Mouse (Mus musculus) heart, adult 9 months (tissue): ENCODE results near the gene Epyc.

Source experiments
- DNase-seq, 2 experiments: peaks; one replicate each; pipeline ENCODE4 v3.0.0; 2022; ENCODE audit warnings: low spot score in 2 of 2

Epyc gene

DNA sequence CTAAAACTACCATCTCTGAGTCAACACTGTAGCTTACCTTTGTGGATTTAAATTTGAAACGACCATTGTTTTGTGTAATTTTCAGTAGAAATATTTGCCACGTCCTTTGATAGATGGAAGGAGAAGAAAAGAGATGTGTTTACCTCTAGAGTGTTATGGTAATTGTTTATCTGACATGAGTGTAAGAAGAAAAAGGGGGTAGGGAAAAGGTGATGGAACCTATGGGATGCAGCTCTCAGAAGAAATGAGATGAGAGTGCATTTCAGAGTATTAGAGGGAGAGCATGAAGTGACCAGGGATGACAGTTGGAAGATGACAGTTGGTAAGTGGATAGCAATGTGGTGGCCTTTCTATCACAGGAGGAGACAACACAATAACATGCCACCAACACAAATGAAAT lies at the start of gene Epyc:
TSS of gene Epyc (plus strand) at position 301 of the 400 bp plus-strand sequence.
- no peak for DNase-seq

- no peak for DNase-seq
Observed at GRCm38 (mm10) chr10:97595680-97596079, 48.2 kb upstream of the Epyc start.

GRCm38 (mm10) chr10:97601744-97602143 lies 42.1 kb upstream of the Epyc start:
- no peak for DNase-seq

GRCm38 (mm10) chr10:97603256-97603655 lies 40.6 kb upstream of the Epyc start:
- DNase-seq, result no peak

DNA sequence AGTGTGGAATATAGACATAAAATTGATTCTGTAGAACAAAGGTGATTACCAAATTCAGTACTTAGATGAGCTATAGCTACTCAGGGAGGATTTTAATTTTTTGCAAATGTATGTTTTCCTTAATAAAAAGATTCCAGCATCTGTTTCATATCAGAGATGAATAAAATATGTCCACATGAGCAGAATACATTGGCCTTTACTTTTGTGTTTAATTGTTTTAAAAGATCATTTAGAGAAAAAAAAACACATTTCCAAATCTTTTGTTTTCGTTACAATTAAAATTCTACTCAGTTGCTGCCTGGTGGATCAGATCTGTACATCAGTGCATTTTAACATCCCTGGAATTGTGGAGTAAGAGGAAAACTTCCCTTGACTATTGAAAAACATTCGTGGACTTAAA lies 37.3 kb upstream of the Epyc start, which contains the start of gene Kera:
TSS of gene Kera (plus strand) at position 301 of the 400 bp plus-strand sequence.
- DNase-seq, result no peak

- DNase-seq, result no peak
Observed at GRCm38 (mm10) chr10:97622328-97622727, 21.5 kb upstream of the Epyc start.

- DNase-seq, result no peak
Observed at GRCm38 (mm10) chr10:97624381-97624780, 19.5 kb upstream of the Epyc start.

- no peak for DNase-seq
Observed at GRCm38 (mm10) chr10:97625116-97625515, 18.8 kb upstream of the Epyc start.

DNA sequence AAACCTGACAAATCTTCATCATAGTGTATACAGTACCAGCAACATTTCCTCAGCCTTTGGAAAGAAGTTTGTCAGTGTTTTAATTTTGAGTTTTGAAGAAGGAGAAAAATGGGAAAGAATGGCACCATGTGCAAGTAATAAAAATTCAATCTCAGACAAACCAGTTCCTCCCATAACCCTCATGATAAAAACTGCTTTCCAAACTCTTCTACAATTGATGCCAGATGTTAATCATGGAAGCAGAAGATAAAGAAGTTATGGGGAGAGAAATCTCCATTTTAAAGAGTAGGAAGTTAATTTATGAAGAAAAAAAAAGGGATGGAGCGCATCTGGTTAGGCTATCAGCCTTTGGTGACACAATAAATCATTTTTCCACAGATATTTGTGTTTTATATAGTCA lies 17.3 kb upstream of the Epyc start:
- DNase-seq, result no peak

DNA sequence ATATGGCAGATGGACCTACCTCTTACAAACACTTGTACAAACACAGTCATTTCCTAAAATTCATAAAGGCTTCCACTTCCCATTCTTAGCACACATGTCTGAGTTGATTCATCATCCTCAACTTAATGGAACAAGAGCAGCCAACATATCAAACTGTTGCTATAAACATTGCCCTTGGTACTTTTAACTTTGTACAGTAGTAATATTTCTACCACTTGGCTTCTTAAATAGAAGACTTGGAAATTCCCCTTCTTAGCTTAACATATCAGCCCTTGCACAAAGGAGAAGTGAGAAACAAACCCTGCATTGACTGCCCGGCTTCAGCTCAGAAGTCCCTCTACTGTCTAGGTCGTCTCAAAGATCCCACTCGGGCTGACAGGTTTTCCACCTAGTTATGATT lies 12.8 kb upstream of the Epyc start:
- DNase-seq, result no peak

- DNase-seq, result no peak
Observed at GRCm38 (mm10) chr10:97641926-97642325, 1.9 kb upstream of the Epyc start.

DNA sequence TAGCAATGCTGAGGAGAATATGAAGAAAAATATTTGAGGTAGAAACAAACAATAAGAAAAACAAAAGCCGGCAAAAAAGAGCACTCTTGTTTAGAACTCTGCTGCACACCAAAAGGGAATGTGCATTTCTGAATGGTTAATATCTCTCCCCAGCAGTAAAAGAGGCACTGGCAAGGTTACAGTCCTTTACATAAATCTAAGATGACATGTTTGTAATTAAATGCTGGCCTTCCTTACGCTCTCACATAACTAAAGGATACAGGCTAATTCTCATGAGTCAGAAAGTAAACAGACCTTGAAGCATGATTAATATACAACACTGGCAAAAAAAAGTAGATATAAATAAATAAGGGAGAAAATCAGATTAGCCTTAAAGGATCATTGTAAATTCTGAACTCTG lies 6.5 kb downstream of the Epyc start:
- no peak for DNase-seq

GRCm38 (mm10) chr10:97659489-97659888 lies 15.6 kb downstream of the Epyc start:
- no peak for DNase-seq

GRCm38 (mm10) chr10:97668656-97669055 lies 24.8 kb downstream of the Epyc start:
- DNase-seq, result peak; percentile 4 to 10

DNA sequence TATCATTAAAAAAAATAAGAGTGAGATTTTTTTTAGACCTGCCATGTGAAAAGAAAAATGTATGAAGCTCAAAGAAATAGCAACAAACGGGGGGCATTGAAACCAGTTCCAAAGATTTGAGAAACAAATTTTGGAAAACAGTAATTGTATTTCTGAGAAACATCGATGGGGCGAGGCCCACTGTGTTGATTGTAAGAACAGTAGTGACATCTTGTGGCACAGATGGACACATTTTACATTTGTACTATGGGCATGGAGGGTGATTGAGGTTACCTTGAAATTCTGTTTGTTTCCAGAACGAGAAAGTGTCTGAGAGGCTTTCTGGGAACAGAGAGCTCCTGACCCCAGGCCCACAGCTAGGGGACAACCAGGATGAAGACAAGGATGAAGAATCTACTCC lies 26.3 kb downstream of the Epyc start:
- DNase-seq, result peak; percentile 30 to 46

DNA sequence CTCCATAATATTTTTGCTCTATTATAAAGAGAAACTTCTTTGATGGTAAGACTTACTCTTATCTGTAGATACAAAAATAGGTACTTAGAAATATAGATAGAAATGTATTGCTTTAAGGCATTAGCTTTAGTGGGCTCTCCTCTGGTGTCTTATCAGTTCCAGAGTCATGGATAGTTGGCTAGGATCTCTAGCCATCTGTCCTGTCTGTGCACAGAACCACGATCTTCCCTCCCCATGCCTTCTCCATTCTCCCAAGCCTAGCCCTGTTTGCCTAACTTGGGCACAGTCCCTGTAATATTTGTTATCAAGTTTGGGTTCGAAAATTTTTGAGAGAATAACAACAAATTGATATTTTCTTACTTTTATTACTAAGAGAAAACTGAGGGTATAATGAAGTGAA lies 29.4 kb downstream of the Epyc start:
- DNase-seq, result no peak

DNA sequence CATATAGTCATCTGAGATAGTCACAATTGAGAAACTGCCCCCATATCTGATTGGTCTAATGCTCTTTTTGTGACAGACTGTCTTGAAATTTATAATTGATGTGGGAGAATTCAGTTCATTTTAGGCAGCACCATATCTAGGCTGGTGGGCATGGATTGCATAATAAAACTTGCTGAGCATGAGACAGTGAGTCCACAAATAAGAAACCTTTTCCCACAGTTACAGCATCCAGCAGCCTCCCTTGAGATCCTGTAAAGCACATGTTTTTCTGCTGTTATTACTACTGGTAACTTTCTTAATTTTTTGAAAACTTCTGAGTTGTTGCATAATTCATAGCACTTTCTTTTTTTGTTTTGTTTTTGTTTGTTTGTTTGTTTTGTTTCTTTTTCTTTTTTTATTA lies 39.1 kb downstream of the Epyc start:
- peak; percentile 27 to 34 for DNase-seq

DNA sequence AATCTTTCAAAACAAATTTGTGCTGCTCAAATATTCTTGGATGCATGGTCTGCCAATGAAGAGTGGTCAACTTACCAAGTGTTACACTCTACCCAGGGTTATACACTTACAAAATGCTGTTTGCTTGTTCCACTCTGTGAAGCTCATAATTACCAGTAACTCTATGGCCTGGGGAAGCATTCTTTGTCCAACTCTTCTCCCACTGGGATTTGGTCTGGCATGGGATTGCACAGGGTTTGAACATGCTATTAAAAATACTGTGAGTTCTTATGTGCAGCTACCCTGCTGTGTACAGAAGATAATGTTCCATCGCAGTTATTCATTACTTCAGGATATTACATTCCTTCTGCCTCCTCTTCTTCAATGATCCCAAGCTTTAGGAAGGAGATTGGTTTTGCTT lies 43.3 kb downstream of the Epyc start:
- DNase-seq, result peak; percentile 51 to 59

DNA sequence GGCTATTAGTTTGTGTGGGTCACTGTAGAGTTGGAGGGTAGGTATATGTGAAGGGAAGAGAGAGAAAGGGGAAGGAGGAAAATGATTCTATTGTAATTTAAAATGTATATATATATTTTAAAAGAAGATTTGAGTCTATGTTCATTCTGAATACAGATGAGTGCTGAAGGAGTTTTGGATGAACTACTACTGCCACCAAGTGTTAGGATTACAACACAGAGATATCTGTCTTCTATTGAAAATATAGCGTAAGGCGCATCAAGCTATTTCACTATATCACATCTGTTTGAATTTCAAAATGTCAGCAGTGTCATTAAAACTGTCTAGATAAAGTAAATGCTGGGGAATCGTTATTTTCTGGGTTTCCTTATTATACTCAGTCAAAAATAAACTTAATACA lies 45.6 kb downstream of the Epyc start:
- DNase-seq, result no peak

DNA sequence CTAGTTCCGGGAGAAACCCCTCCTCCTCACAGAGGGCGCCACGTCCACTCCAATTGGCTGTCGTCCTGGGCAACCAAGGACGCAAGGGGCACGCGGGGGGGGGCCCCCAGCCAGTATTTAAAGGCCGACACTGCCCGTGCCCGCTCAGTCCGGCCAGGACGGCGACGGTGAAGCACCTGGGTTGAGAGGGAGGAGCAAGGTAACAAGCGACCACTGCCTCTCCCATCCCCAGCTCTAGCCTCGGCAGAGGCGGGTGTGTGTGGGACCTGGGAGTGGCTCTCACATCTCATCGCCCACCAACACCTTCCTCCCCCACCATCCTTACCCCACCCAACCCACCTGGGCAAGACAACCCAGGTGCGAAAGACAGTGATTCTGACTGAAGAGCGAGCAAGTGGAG lies 49.0 kb downstream of the Epyc start, which contains the start of gene Ccer1:
TSS of gene Ccer1 (plus strand) at position 147 of the 400 bp plus-strand sequence.
- DNase-seq, result no peak

DNA sequence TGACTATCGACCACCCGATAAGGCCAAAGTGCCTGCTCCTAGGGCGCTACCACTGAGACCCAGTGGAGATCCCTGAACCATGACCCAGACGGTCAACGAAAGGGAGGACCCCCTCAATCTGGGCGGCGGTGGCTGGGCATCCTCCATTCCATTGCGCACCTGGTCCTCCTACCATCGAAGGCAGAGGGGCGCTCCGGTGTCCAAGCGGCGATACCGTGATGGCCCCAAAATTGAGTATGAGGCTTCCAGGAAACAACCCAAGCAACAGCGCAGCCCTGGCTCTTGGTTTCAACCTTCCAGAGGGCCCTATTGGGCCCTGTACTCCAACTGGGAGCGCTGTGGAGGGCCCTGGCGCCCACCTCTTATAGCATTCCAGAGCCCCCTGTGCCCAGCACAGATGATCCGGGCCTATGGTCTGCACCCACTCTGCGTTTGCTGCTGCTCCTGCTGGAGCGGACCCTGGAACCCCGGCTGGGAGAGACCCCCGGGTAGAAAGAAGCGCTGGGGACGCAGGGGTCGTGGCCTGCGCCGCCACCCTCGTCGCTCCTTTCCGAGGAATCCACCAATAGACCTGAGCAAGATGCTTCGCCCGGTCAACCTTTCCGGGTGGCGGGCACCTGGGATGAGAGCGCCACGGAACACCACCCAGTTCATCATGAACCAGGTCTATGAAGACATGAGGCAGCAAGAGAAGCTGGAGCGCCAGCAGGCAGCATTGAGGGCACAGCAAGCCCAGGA lies 49.7 kb downstream of the Epyc start:
- no peak for DNase-seq

DNA sequence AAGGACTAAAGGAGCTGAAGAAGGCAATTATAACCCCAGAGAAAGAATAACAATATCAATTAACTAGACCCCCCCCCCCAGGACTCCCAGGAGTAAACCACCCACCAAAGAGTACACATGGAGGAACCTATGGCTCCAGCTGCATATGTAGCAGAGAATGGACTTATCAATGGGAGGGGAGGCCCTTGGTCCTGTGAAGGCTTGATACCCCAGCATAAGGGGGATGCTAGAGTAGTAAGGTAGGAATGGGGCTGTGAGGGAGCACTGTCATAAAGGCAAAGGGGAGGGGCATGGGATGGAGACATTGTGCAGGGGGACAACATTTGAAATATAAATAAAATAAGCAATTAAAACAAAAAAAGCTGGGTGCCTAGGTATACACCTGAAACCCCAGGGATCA lies 58.5 kb downstream of the Epyc start:
- no peak for DNase-seq

DNA sequence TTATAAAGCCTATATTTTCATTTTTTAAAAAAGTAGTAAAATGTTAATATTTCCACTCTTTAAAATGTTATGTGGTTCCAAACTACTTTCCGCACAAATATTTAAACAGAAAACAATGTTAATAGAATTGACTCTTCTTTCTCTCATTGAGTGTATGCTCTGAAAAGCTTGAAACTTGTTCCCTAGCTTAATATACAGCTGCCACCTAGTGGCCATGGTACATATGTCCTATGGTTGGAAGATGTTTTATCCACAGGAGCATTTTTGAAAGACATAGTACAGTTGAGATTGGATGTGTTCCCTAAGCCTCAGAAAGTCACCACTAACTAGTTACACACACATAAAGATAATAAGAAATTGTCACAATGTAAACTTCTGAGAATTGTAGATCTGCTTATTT lies 60.7 kb downstream of the Epyc start:
- DNase-seq, result no peak

DNA sequence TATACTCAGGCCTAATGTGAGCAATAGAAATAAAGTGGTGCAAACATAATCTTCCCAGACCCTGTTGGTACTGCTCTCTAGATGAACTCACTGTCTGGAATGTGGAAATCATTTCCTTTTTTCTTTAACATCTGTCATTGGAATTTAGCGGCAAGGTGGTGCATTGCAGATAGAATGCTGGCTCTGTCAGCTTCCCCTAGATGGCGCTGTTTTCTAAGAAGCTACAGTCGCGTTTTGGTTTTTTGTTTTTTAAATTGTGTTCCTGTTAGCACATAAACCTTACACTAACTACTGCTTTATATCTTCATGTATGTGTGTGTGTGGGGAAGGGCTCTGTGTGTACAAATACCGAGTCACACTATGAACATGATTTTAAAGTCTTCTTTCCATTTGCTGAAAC lies 68.8 kb downstream of the Epyc start:
- no peak for DNase-seq
